Mouse (Mus musculus) kidney, adult 2 months (tissue): ENCODE measurements at regions not wholly inside any gene's neighbourhood (a gene's known extent, or its start where the extent isn't known, plus 50 kb on each side); places are given as distances from the start of the nearest gene placed in this dataset.

Experiments used
- CTCF ChIP-seq: fragments of 200-500 bp; conservative IDR thresholded peaks from 2 replicates; pipeline ENCODE4 v1.5.1; 2011; ENCODE audit warnings: low read depth, mild to moderate bottlenecking, control low read depth, low read length, moderate library complexity, mixed read lengths; ENCODE audit not compliant: insufficient read depth, insufficient read length
- POLR2A ChIP-seq: fragments of 200-500 bp; IDR thresholded peaks from one replicate; pipeline ENCODE4 v1.6.1; 2011; ENCODE audit warnings: low read depth, low read length, control low read depth

DNA sequence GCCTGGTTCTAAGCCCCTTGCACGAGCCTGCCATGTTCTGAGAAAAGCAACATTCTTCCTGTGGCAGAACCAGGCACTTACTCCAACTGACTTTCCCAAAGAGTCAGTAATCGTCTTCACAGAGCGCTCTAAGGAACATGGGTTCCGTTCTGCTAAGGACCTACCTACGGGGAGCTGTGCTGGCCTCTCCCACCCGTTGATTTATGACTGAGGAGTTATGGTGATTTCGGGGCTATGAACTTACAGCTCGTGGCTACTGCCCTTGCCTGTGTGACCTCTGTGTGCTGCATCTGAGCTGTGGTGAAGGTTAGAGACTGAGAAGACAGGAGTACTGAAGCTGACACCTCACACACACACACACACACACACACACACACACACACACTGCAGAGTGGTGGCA lies 243.9 kb downstream of the Ccdc91 start:
- TF ChIP-seq CTCF (no peak), POLR2A (no peak)
